Mouse (Mus musculus) small intestine, adult 2 months (tissue): ENCODE data around the gene L3mbtl2. TPM values are rescaled to one million over a fixed set of nuclear protein-coding genes. Genes with fewer than 3 reads are reported as not detected.
"Not testable (repeated sequence)": the region's sequence is repeated elsewhere in the genome, so short reads cannot be mapped to it uniquely, and the experiment has no call there.

Source experiments
- H3K27ac ChIP-seq: fragments of 200-500 bp; 2 replicates; pipeline ENCODE4 v1.5.1; 2012; ENCODE audit warnings: low read depth, low read length, control low read depth, inconsistent platforms; ENCODE audit not compliant: insufficient read depth
- H3K27me3 ChIP-seq: fragments of 200-500 bp; 2 replicates; pipeline ENCODE4 v1.6.1; 2012; ENCODE audit warnings: mild to moderate bottlenecking, moderate library complexity, low read length, inconsistent platforms; ENCODE audit not compliant: control insufficient read depth, insufficient read depth
- H3K36me3 ChIP-seq: fragments of 200-500 bp; 2 replicates; pipeline ENCODE4 v1.6.1; 2012; ENCODE audit warnings: mild to moderate bottlenecking, low read length, control low read depth, inconsistent platforms; ENCODE audit not compliant: control insufficient read depth, insufficient read depth
- H3K4me1 ChIP-seq: fragments of 200-500 bp; 2 replicates; pipeline ENCODE4 v1.6.1; 2012; ENCODE audit warnings: low read length, inconsistent platforms, mixed read lengths; ENCODE audit not compliant: control insufficient read depth, insufficient read depth, insufficient read length
- H3K4me3 ChIP-seq: fragments of 200-500 bp; 2 replicates; pipeline ENCODE4 v1.5.1; 2012; ENCODE audit warnings: low read depth, mild to moderate bottlenecking, control low read depth, inconsistent platforms, low read length, moderate library complexity
- CTCF ChIP-seq: fragments of 200-500 bp; IDR thresholded peaks from 2 replicates; pipeline ENCODE4 v1.5.1; 2012; ENCODE audit warnings: low read depth, mild to moderate bottlenecking, control low read depth, inconsistent platforms, low read length, moderate library complexity, mixed read lengths; ENCODE audit not compliant: insufficient replicate concordance, insufficient read length; ENCODE audit errors: extremely low read depth
- POLR2A ChIP-seq: fragments of 200-500 bp; IDR thresholded peaks from 2 replicates; pipeline ENCODE4 v1.6.1; 2012; ENCODE audit warnings: low read depth, mild to moderate bottlenecking, control low read depth, inconsistent platforms, low read length, moderate library complexity
- WGBS: fragments of 180-500 bp; shearing (Covaris S2); methylation state at CpG from one replicate; pipeline ENCODE4 v1.1.7; 2018; 5-methylcytosine and 5-hydroxymethylcytosine counted together
- polyA plus RNA-seq: library from polyadenylated mRNA; depleted of rRNA; stranded (reverse); fragments of >200 nt; gene quantifications from 2 replicates; pipeline ENCODE4 v1.2.3, GENCODE M21; 2012

L3mbtl2 gene
- polyA plus RNA-seq, 1 experiment, result 7.8 TPM

DNA sequence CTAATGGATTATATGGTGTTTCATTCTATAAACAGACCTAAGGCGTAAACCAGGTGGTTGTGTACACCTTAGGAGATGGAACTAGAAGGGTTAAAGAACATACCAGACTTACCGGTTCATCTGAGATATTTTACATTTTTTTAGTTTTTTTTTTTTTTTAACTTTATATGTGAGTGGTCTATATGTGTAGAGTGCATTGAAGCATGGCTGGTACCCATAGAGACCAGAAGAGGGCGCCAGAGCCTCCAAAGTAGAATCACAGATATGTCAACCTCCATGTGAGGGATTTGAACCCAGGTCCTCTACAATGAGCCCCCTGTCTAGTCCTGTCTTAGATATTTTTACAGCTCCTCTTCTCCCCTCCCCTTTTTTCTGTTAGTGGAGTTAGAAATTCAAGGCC, 34.2 kb downstream of the L3mbtl2 start:
- no peaks in the 10 kb centered on the region for H3K36me3 ChIP-seq
- H3K4me3 ChIP-seq, result no peak overlapping the region
- H3K4me1 ChIP-seq, result peaks cover 8% of the 10 kb centered on the region; the same call in 1 of the 2 replicates
- TF ChIP-seq CTCF (no peak), POLR2A (no peak)
- H3K27ac ChIP-seq, result no peak overlapping the region
- 46% methylated on average over 3 of the region's 3 CpGs for WGBS
- H3K27me3 ChIP-seq, result peaks cover 17% of the 10 kb centered on the region

DNA sequence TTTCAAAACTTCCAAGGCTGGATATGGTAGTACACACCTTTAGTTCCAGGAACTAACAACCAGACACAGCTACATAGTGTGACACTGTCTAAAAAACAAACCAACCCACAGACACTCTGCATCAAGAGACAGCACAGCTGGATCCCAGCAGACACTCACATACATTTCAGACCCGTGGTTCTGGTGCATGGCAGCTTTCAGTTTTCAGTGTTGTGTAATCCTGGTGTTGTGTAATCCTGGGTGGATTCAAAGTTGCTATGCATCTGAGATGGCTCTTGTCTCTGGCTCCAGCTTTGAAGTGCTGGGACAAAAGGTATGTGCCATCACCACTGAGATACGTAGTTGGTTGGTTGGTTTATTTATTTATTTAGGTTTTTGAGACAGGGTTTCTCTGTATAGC, 34.8 kb downstream of the L3mbtl2 start:
- Histone ChIP-seq H3K4me1 (peaks cover 5% of the 10 kb centered on the region; the same call in 1 of the 2 replicates), H3K36me3 (no peaks in the 10 kb centered on the region), H3K27ac (no peak overlapping the region), H3K4me3 (no peak overlapping the region), H3K27me3 (peaks cover 13% of the 10 kb centered on the region)
- WGBS, result 44% methylated on average over 2 of the region's 2 CpGs
- TF ChIP-seq POLR2A (no peak), CTCF (no peak)

DNA sequence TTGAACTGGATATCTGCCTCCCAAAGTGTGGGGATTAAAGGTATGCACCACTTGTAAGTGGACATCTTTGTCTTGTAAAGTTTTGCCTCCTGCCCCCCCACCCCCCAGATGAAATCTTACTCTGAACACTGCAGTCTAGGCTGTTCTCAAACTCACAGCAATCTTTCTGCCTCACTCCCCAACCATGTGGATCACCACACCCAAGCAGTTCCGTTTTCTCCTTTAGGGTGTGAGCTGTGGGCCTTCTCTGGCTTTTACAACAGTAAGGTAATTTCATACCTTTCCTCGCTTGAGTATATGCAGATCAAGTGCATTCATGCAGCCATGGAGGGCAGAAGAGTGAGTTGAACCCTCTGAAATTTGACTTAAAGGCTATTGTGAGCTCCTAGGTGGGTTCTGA, 36.5 kb downstream of the L3mbtl2 start:
- Histone ChIP-seq H3K27me3 (no peaks in the 10 kb centered on the region), H3K4me3 (no peak overlapping the region), H3K36me3 (peaks cover 14% of the 10 kb centered on the region), H3K4me1 (no peaks in the 10 kb centered on the region), H3K27ac (no peak overlapping the region)
- TF ChIP-seq CTCF (no peak), POLR2A (no peak)
- 26% methylated on average over 2 of the region's 2 CpGs for WGBS

DNA sequence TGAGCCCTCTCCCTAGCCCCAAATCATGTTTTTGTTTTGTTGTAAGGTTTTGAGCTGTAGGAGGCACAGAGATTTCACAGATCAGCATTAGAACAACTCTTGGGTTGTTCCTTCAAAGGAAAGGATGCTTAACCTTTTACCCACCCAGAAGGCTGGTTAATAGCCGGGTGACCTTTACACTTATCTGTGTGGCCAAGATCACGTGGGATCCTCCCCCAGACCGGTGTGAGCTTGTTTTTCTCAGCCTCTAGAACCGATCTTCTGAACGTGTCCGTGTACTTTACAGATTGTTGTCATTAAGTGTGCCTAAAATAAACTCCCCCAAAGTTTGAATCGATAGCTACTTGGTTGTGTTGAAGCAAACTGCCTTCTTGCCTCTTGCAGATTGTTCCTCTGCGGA, 36.9 kb downstream of the L3mbtl2 start:
- TF ChIP-seq POLR2A (no peak), CTCF (no peak)
- Histone ChIP-seq H3K27me3 (no peaks in the 10 kb centered on the region), H3K36me3 (peaks cover 18% of the 10 kb centered on the region), H3K4me3 (no peak overlapping the region), H3K27ac (no peak overlapping the region), H3K4me1 (no peaks in the 10 kb centered on the region)
- 25% methylated on average over 8 of the region's 8 CpGs for WGBS

DNA sequence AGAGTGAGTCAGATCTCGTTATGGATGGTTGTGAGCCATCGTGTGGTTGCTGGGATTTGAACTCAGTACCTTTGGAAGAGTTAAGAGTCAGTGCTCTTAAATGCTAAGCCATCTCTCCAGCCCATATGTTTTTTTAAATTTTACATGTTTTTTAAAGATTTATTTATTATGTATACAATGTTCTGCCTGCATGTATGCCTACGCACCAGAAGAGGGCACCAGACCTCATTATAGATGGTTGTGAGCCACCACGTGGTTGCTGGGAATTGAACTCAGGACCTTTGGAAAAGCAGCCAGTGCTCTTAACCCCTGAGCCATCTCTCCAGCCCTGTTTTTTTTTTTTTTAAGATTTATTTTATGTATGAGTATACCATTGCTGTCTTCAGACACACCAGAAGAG, 37.7 kb downstream of the L3mbtl2 start:
- not testable (repeated sequence) for H3K27ac ChIP-seq, H3K4me1 ChIP-seq, H3K4me3 ChIP-seq, H3K27me3 ChIP-seq
- 84% methylated on average over 4 of the region's 4 CpGs for WGBS
- H3K36me3 ChIP-seq, result peaks cover 23% of the 10 kb centered on the region

DNA sequence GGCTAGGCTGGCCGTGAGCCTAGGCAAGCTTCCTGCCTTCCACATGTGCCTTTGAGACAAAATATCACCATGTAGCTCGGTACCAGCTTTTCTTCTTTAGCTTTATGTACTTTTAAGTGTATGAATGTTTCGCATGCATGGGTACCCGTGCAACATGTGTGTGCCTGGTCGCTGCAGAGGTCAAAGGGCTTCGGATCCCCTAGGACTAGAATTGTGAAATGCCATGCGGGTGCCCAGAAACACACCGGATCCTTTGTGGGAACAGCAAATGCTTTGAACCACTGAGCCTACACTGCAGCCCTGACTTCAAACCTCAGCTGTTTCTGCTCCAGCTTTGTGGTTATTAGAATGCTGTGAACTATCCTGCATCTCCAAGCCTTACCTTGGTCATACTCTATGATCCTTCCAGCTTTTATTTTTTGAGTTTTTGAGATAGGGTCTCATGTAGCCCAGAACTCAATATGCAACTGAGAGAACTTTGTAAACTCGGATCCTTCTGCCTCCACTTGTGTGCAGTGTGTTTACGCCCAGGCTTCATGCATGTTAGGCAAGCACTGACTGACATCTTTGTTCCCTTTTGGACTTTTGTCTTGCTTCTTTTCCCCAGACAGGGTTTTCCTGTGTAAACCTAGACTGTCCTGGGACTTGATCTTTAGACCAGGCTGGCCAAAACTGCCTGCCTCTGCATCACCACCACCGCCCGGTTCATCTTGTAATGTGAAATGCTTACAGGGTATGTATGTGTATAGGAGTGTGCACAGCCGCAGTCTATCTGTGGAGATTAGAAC, 38.8 kb downstream of the L3mbtl2 start:
- 88% methylated on average over 13 of the region's 13 CpGs for WGBS
- Histone ChIP-seq H3K4me1 (no peaks in the 10 kb centered on the region), H3K27me3 (no peaks in the 10 kb centered on the region), H3K36me3 (peaks cover 30% of the 10 kb centered on the region), H3K27ac (no peak overlapping the region), H3K4me3 (no peak overlapping the region)
- no peak for TF ChIP-seq CTCF
- no peak for TF ChIP-seq POLR2A

DNA sequence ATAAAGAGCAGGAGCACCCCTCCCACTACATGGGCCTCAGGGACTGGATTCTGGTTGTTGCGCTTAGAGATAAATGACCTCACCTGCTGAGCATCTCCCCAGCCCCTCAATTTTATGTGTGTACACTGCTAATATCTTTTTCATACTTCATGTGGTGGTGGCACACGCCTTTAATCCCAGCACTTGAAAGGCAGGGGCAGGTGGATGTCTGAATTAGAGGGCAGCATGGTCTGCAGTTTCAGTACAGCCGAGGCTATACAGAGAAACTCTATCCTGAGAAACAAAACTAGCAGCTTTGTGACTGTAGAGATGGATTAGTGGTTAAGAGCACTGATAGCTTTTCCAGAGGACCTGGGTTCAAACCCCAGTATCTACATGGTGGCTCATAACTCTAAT, 39.4 kb downstream of the L3mbtl2 start:
- Histone ChIP-seq H3K4me3 (no peak overlapping the region), H3K27ac (no peak overlapping the region), H3K4me1 (no peaks in the 10 kb centered on the region), H3K27me3 (no peaks in the 10 kb centered on the region), H3K36me3 (peaks cover 30% of the 10 kb centered on the region)
- 82% methylated on average over 3 of the region's 3 CpGs for WGBS
- TF ChIP-seq POLR2A, result no peak
- TF ChIP-seq CTCF, result no peak

DNA sequence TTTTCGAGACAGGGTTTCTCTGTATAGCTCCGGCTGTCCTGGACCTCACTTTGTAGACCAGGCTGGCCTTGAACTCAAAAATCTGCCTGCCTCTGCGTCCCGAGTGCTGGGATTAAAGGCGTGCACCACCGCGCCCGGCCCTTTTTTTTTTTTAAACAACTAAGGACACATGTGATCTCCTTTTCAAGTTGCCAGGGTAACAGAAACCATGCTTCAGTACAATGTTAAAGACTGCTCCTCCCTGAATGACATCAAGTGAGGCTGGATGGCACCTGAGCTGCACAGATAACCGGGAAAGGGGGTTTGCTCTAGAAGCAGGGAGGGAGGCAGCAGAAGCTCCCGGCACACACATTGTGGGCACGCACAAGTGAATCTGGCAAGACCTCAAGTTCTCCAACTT, 45.3 kb downstream of the L3mbtl2 start:
- WGBS, result 88% methylated on average over 11 of the region's 11 CpGs
- no peak for TF ChIP-seq CTCF
- Histone ChIP-seq H3K27ac (no peak overlapping the region), H3K36me3 (peaks cover 76% of the 10 kb centered on the region), H3K4me3 (no peak overlapping the region), H3K4me1 (no peaks in the 10 kb centered on the region), H3K27me3 (no peaks in the 10 kb centered on the region)
